Mouse (Mus musculus) left cerebral cortex, postnatal 4 days (tissue): Measurements from ENCODE around the gene Scn1b. TPM values are rescaled to one million over a fixed set of nuclear protein-coding genes. Genes with fewer than 3 reads are reported as not detected.

Source experiments
- DNase-seq: peaks from one replicate; pipeline ENCODE4 v3.0.0-alpha.2; 2022
- intact Hi-C: fragments of 180-260 bp; cut with DNase I; formaldehyde crosslinking; loops from one replicate; pipeline ENCODE4 v1.15.1; 2025
- total RNA-seq, 2 experiments: library from RNA; stranded (reverse); gene quantifications; 2 replicates each; pipeline ENCODE4 v1.2.3; 2021

Gene Scn1b
- total RNA-seq, 2 experiments from 2014 or later, result 58.6 to 66.7 TPM

- intact Hi-C loops, result no loop called here
- DNase-seq, result peak; percentile 43
Measured at GRCm38 (mm10) chr7:31149751-31150565, 23.2 kb upstream of the Scn1b start.

GRCm38 (mm10) chr7:31149271-31149670, 22.5 kb upstream of the Scn1b start:
- intact Hi-C loops, result no loop called here
- DNase-seq, result no peak

GRCm38 (mm10) chr7:31148756-31149155, 22.0 kb upstream of the Scn1b start:
- peak; percentile 77 for DNase-seq
- intact Hi-C loops, result no loop called here

GRCm38 (mm10) chr7:31148086-31148485, 21.3 kb upstream of the Scn1b start:
- no peak for DNase-seq
- intact Hi-C loops, result no loop called here

GRCm38 (mm10) chr7:31145596-31146160, 18.9 kb upstream of the Scn1b start:
- intact Hi-C loops, result no loop called here

GRCm38 (mm10) chr7:31144886-31145285, 18.1 kb upstream of the Scn1b start:
- no peak for DNase-seq
- intact Hi-C loops, result no loop called here

More at GRCm38 (mm10) chr7:31145596-31146160, 18.9 kb upstream of the Scn1b start:
- DNase-seq, result no peak

- intact Hi-C loops, result no loop called here
- no peak for DNase-seq
Measured at GRCm38 (mm10) chr7:31140941-31141340, 14.1 kb upstream of the Scn1b start.

GRCm38 (mm10) chr7:31140302-31140701, 13.5 kb upstream of the Scn1b start:
- no peak for DNase-seq
- intact Hi-C loops, result no loop called here

GRCm38 (mm10) chr7:31139765-31140164, 13.0 kb upstream of the Scn1b start:
- intact Hi-C loops, result no loop called here
- DNase-seq, result peak; percentile 61

GRCm38 (mm10) chr7:31135717-31136116, 8.9 kb upstream of the Scn1b start:
- intact Hi-C loops, result no loop called here
- no peak for DNase-seq

GRCm38 (mm10) chr7:31131866-31132265, 5.1 kb upstream of the Scn1b start:
- intact Hi-C loops, result no loop called here

GRCm38 (mm10) chr7:31130841-31131240, 4.0 kb upstream of the Scn1b start:
- intact Hi-C loops, result no loop called here
- peak; percentile 52 for DNase-seq

More at GRCm38 (mm10) chr7:31131866-31132265, 5.1 kb upstream of the Scn1b start:
- no peak for DNase-seq

GRCm38 (mm10) chr7:31130197-31130596, 3.4 kb upstream of the Scn1b start:
- DNase-seq, result no peak
- intact Hi-C loops, result no loop called here

- DNase-seq, result no peak
- intact Hi-C loops, result no loop called here
Measured at GRCm38 (mm10) chr7:31128157-31128705, 1.4 kb upstream of the Scn1b start.

- no peak for DNase-seq
- intact Hi-C loops, result no loop called here
Measured at GRCm38 (mm10) chr7:31126211-31126751, 522 bp downstream of the Scn1b start.

GRCm38 (mm10) chr7:31125116-31125515, 1.7 kb downstream of the Scn1b start:
- no peak for DNase-seq
- intact Hi-C loops, result no loop called here

- intact Hi-C loops, result no loop called here
- DNase-seq, result no peak
Measured at GRCm38 (mm10) chr7:31124381-31124780, 2.4 kb downstream of the Scn1b start.

- intact Hi-C loops, result no loop called here
- no peak for DNase-seq
Measured at GRCm38 (mm10) chr7:31123697-31124096, 3.1 kb downstream of the Scn1b start.

- intact Hi-C loops, result no loop called here
- no peak for DNase-seq
Measured at GRCm38 (mm10) chr7:31122641-31123631, 3.9 kb downstream of the Scn1b start.

GRCm38 (mm10) chr7:31119556-31119955, 7.2 kb downstream of the Scn1b start:
- no peak for DNase-seq

More at GRCm38 (mm10) chr7:31119556-31119955, 7.2 kb downstream of the Scn1b start:
- intact Hi-C loops, result no loop called here
